Mouse (Mus musculus) liver, embryonic 14.5 days (tissue): Measurements from ENCODE around the gene Lrrc15.

Experiments
- CTCF ChIP-seq: IDR thresholded peaks from 2 replicates; pipeline ENCODE4 v1.5.1; 2016; ENCODE audit warnings: antibody characterized with exemption, low read depth, control low read depth
- EP300 ChIP-seq: IDR thresholded peaks from 2 replicates; pipeline ENCODE4 v1.6.1; 2016; ENCODE audit warnings: antibody characterized with exemption, low read depth

GRCm38 (mm10) chr16:30253900-30254299 lies 29.2 kb downstream of the Lrrc15 start:
- TF ChIP-seq CTCF (no peak), EP300 (no peak)
